Mouse (Mus musculus): ENCODE measurements around the gene Arpc1a. TPM values are rescaled to one million over a fixed set of nuclear protein-coding genes. Genes with fewer than 3 reads are reported as not detected.
"Not testable (repeated sequence)": the region's sequence is repeated elsewhere in the genome, so short reads cannot be mapped to it uniquely, and the experiment has no call there.

Gene Arpc1a
- polyA plus RNA-seq, 1 experiment from 2014 or later, result 268 TPM

- no peak for DNase-seq
- H3K27me3 ChIP-seq (ENCODE audit: control insufficient read depth, insufficient read depth, low read length), result peaks cover 6% of the 10 kb centered on the region; the same call in 1 of the 2 replicates
- H3K27ac ChIP-seq (replicated peaks; ENCODE audit: low read depth, low read length), result no peak overlapping the region
- H3K9me3 ChIP-seq (ENCODE audit: control insufficient read depth, low read length), result no peaks in the 10 kb centered on the region
- 0 out of 2 replicates have a peak, but pooled peaks cover 3% of the 10 kb centered on the region for H3K4me1 ChIP-seq (ENCODE audit: control insufficient read depth, insufficient read depth, low read length)
- no peak for ATAC-seq (ENCODE audit: low FRiP score, low TSS enrichment)
- H3K4me2 ChIP-seq (ENCODE audit: low read length), result no peak overlapping the region
- peaks cover 3% of the 10 kb centered on the region; the same call in 1 of the 2 replicates for H3K36me3 ChIP-seq (ENCODE audit: control insufficient read depth, insufficient read depth, low read length)
- H3K9ac ChIP-seq (replicated peaks; ENCODE audit: low read length), result no peak overlapping the region
- H3K4me3 ChIP-seq (replicated peaks; ENCODE audit: low read depth, low read length), result no peak overlapping the region
- 89% methylated on average over 2 of the region's 2 CpGs for WGBS
These were observed 35.8 kb downstream of the Arpc1a start for GRCm38 (mm10) chr5:145119385-145119784.

GRCm38 (mm10) chr5:145120921-145121320 is 37.3 kb downstream of the Arpc1a start:
- ATAC-seq (ENCODE audit: low FRiP score, low TSS enrichment), result no peak
- Histone ChIP-seq H3K27me3 (ENCODE audit: control insufficient read depth, insufficient read depth, low read length) (no peaks in the 10 kb centered on the region), H3K4me2 (ENCODE audit: low read length) (no peak overlapping the region), H3K9ac (replicated peaks; ENCODE audit: low read length) (no peak overlapping the region), H3K36me3 (ENCODE audit: control insufficient read depth, insufficient read depth, low read length) (peaks cover 15% of the 10 kb centered on the region), H3K27ac (replicated peaks; ENCODE audit: low read depth, low read length) (no peak overlapping the region), H3K4me1 (ENCODE audit: control insufficient read depth, insufficient read depth, low read length) (no peaks in the 10 kb centered on the region), H3K9me3 (ENCODE audit: control insufficient read depth, low read length) (no peaks in the 10 kb centered on the region), H3K4me3 (replicated peaks; ENCODE audit: low read depth, low read length) (no peak overlapping the region)
- no peak for DNase-seq
- WGBS, result 81% methylated on average over 7 of the region's 7 CpGs

GRCm38 (mm10) chr5:145123396-145123795 is 39.8 kb downstream of the Arpc1a start:
- Histone ChIP-seq H3K4me1 (ENCODE audit: control insufficient read depth, insufficient read depth, low read length) (no peaks in the 10 kb centered on the region), H3K4me3 (replicated peaks; ENCODE audit: low read depth, low read length) (no peak overlapping the region), H3K9ac (replicated peaks; ENCODE audit: low read length) (no peak overlapping the region), H3K27ac (replicated peaks; ENCODE audit: low read depth, low read length) (no peak overlapping the region), H3K27me3 (ENCODE audit: control insufficient read depth, insufficient read depth, low read length) (no peaks in the 10 kb centered on the region), H3K36me3 (ENCODE audit: control insufficient read depth, insufficient read depth, low read length) (peaks cover 36% of the 10 kb centered on the region), H3K9me3 (ENCODE audit: control insufficient read depth, low read length) (no peaks in the 10 kb centered on the region), H3K4me2 (ENCODE audit: low read length) (no peak overlapping the region)
- 97% methylated on average over 19 of the region's 19 CpGs for WGBS
- ATAC-seq (ENCODE audit: low FRiP score, low TSS enrichment) (no peak), DNase-seq (no peak)

GRCm38 (mm10) chr5:145126580-145126979 is 43.0 kb downstream of the Arpc1a start:
- H3K9me3 ChIP-seq (ENCODE audit: control insufficient read depth, low read length), result no peaks in the 10 kb centered on the region
- no peak for DNase-seq
- no peak overlapping the region for H3K4me3 ChIP-seq (replicated peaks; ENCODE audit: low read depth, low read length)
- no peak overlapping the region for H3K27ac ChIP-seq (replicated peaks; ENCODE audit: low read depth, low read length)
- no peaks in the 10 kb centered on the region for H3K4me1 ChIP-seq (ENCODE audit: control insufficient read depth, insufficient read depth, low read length)
- no peaks in the 10 kb centered on the region for H3K27me3 ChIP-seq (ENCODE audit: control insufficient read depth, insufficient read depth, low read length)
- H3K4me2 ChIP-seq (ENCODE audit: low read length), result no peak overlapping the region
- WGBS, result 95% methylated on average over 9 of the region's 9 CpGs
- H3K36me3 ChIP-seq (ENCODE audit: control insufficient read depth, insufficient read depth, low read length), result peaks cover 64% of the 10 kb centered on the region
- ATAC-seq (ENCODE audit: low FRiP score, low TSS enrichment), result no peak
- H3K9ac ChIP-seq (replicated peaks; ENCODE audit: low read length), result no peak overlapping the region

- Histone ChIP-seq H3K4me3 (replicated peaks; ENCODE audit: low read depth, low read length) (no peak overlapping the region), H3K27me3 (ENCODE audit: control insufficient read depth, insufficient read depth, low read length) (no peaks in the 10 kb centered on the region), H3K4me1 (ENCODE audit: control insufficient read depth, insufficient read depth, low read length) (no peaks in the 10 kb centered on the region), H3K4me2 (ENCODE audit: low read length) (no peak overlapping the region), H3K36me3 (ENCODE audit: control insufficient read depth, insufficient read depth, low read length) (peaks cover 89% of the 10 kb centered on the region), H3K9me3 (ENCODE audit: control insufficient read depth, low read length) (no peaks in the 10 kb centered on the region), H3K9ac (replicated peaks; ENCODE audit: low read length) (no peak overlapping the region), H3K27ac (replicated peaks; ENCODE audit: low read depth, low read length) (no peak overlapping the region)
- 97% methylated on average over 4 of the region's 4 CpGs for WGBS
- ATAC-seq (ENCODE audit: low FRiP score, low TSS enrichment) (no peak), DNase-seq (no peak)
These were observed 45.5 kb downstream of the Arpc1a start for GRCm38 (mm10) chr5:145129124-145129523.

GRCm38 (mm10) chr5:145129773-145130172 is 46.1 kb downstream of the Arpc1a start:
- not testable (repeated sequence) for H3K9ac ChIP-seq (replicated peaks; ENCODE audit: low read length); H3K4me3 ChIP-seq (replicated peaks; ENCODE audit: low read depth, low read length); H3K4me1 ChIP-seq (ENCODE audit: control insufficient read depth, insufficient read depth, low read length); ATAC-seq (ENCODE audit: low FRiP score, low TSS enrichment); H3K27ac ChIP-seq (replicated peaks; ENCODE audit: low read depth, low read length); H3K27me3 ChIP-seq (ENCODE audit: control insufficient read depth, insufficient read depth, low read length); DNase-seq; H3K4me2 ChIP-seq (ENCODE audit: low read length); H3K9me3 ChIP-seq (ENCODE audit: control insufficient read depth, low read length)
- 97% methylated on average over 6 of the region's 6 CpGs for WGBS
- peaks cover 90% of the 10 kb centered on the region for H3K36me3 ChIP-seq (ENCODE audit: control insufficient read depth, insufficient read depth, low read length)

- DNase-seq (no peak), ATAC-seq (ENCODE audit: low FRiP score, low TSS enrichment) (no peak)
- WGBS, result 94% methylated on average over 11 of the region's 11 CpGs
- Histone ChIP-seq H3K9ac (replicated peaks; ENCODE audit: low read length) (no peak overlapping the region), H3K4me1 (ENCODE audit: control insufficient read depth, insufficient read depth, low read length) (no peaks in the 10 kb centered on the region), H3K4me2 (ENCODE audit: low read length) (no peak overlapping the region), H3K27me3 (ENCODE audit: control insufficient read depth, insufficient read depth, low read length) (no peaks in the 10 kb centered on the region), H3K9me3 (ENCODE audit: control insufficient read depth, low read length) (no peaks in the 10 kb centered on the region), H3K36me3 (ENCODE audit: control insufficient read depth, insufficient read depth, low read length) (peaks cover 91% of the 10 kb centered on the region), H3K27ac (replicated peaks; ENCODE audit: low read depth, low read length) (no peak overlapping the region), H3K4me3 (replicated peaks; ENCODE audit: low read depth, low read length) (no peak overlapping the region)
These were observed 46.6 kb downstream of the Arpc1a start for GRCm38 (mm10) chr5:145130191-145130590.

GRCm38 (mm10) chr5:145130995-145131394 is 47.4 kb downstream of the Arpc1a start:
- no peak for DNase-seq
- Histone ChIP-seq H3K9ac (replicated peaks; ENCODE audit: low read length) (no peak overlapping the region), H3K9me3 (ENCODE audit: control insufficient read depth, low read length) (no peaks in the 10 kb centered on the region), H3K27ac (replicated peaks; ENCODE audit: low read depth, low read length) (no peak overlapping the region), H3K27me3 (ENCODE audit: control insufficient read depth, insufficient read depth, low read length) (no peaks in the 10 kb centered on the region), H3K36me3 (ENCODE audit: control insufficient read depth, insufficient read depth, low read length) (peaks cover 92% of the 10 kb centered on the region), H3K4me2 (ENCODE audit: low read length) (no peak overlapping the region), H3K4me3 (replicated peaks; ENCODE audit: low read depth, low read length) (no peak overlapping the region), H3K4me1 (ENCODE audit: control insufficient read depth, insufficient read depth, low read length) (no peaks in the 10 kb centered on the region)
- 93% methylated on average over 3 of the region's 3 CpGs for WGBS
- ATAC-seq (ENCODE audit: low FRiP score, low TSS enrichment), result no peak

GRCm38 (mm10) chr5:145133275-145133674 is 49.6 kb downstream of the Arpc1a start:
- DNase-seq; ATAC-seq (ENCODE audit: low FRiP score, low TSS enrichment): not testable (repeated sequence)
- WGBS, result 87% methylated on average over 6 of the region's 6 CpGs

More at GRCm38 (mm10) chr5:145133275-145133674, 49.6 kb downstream of the Arpc1a start:
- H3K9me3 ChIP-seq (ENCODE audit: control insufficient read depth, low read length); H3K4me3 ChIP-seq (replicated peaks; ENCODE audit: low read depth, low read length); H3K27me3 ChIP-seq (ENCODE audit: control insufficient read depth, insufficient read depth, low read length); H3K27ac ChIP-seq (replicated peaks; ENCODE audit: low read depth, low read length); H3K4me1 ChIP-seq (ENCODE audit: control insufficient read depth, insufficient read depth, low read length); H3K4me2 ChIP-seq (ENCODE audit: low read length); H3K9ac ChIP-seq (replicated peaks; ENCODE audit: low read length): not testable (repeated sequence)
- peaks cover 84% of the 10 kb centered on the region for H3K36me3 ChIP-seq (ENCODE audit: control insufficient read depth, insufficient read depth, low read length)
